Mouse (Mus musculus): ENCODE data around the gene Kazn.

The Kazn gene

GRCm38 (mm10) chr4:142239240-142240126 is at the start of gene Kazn:
TSS of gene Kazn (minus strand) at chr4:142239401.
- peak; percentile 58 for DNase-seq (ENCODE audit: low read depth)

- no peak for DNase-seq (ENCODE audit: low read depth)
Measured at GRCm38 (mm10) chr4:142285471-142285870, 46.3 kb upstream of the Kazn start.

- DNase-seq (ENCODE audit: low read depth), result no peak
Measured at GRCm38 (mm10) chr4:142283867-142284266, 44.7 kb upstream of the Kazn start.

- no peak for DNase-seq (ENCODE audit: low read depth)
Measured at GRCm38 (mm10) chr4:142278197-142278575, 39.0 kb upstream of the Kazn start.

GRCm38 (mm10) chr4:142277481-142278196 is 38.4 kb upstream of the Kazn start:
- no peak for DNase-seq (ENCODE audit: low read depth)

GRCm38 (mm10) chr4:142275242-142275641 is 36.0 kb upstream of the Kazn start:
- DNase-seq (ENCODE audit: low read depth), result peak; percentile 5

- no peak for DNase-seq (ENCODE audit: low read depth)
Measured at GRCm38 (mm10) chr4:142274441-142275234, 35.4 kb upstream of the Kazn start.

- no peak for DNase-seq (ENCODE audit: low read depth)
Measured at GRCm38 (mm10) chr4:142271506-142271905, 32.3 kb upstream of the Kazn start.

- no peak for DNase-seq (ENCODE audit: low read depth)
Measured at GRCm38 (mm10) chr4:142267832-142268231, 28.6 kb upstream of the Kazn start.

- no peak for DNase-seq (ENCODE audit: low read depth)
Measured at GRCm38 (mm10) chr4:142267348-142267819, 28.2 kb upstream of the Kazn start.

GRCm38 (mm10) chr4:142264335-142264734 is 25.1 kb upstream of the Kazn start:
- no peak for DNase-seq (ENCODE audit: low read depth)

GRCm38 (mm10) chr4:142261725-142262124 is 22.5 kb upstream of the Kazn start:
- DNase-seq (ENCODE audit: low read depth), result no peak

- DNase-seq (ENCODE audit: low read depth), result no peak
Measured at GRCm38 (mm10) chr4:142258730-142259129, 19.5 kb upstream of the Kazn start.

GRCm38 (mm10) chr4:142254088-142254487 is 14.9 kb upstream of the Kazn start:
- no peak for DNase-seq (ENCODE audit: low read depth)

- no peak for DNase-seq (ENCODE audit: low read depth)
Measured at GRCm38 (mm10) chr4:142251471-142252354, 12.5 kb upstream of the Kazn start.

- DNase-seq (ENCODE audit: low read depth), result no peak
Measured at GRCm38 (mm10) chr4:142250054-142250453, 10.9 kb upstream of the Kazn start.

- DNase-seq (ENCODE audit: low read depth), result peak; percentile 64
Measured at GRCm38 (mm10) chr4:142249401-142249800, 10.2 kb upstream of the Kazn start.

GRCm38 (mm10) chr4:142248426-142248825 is 9.2 kb upstream of the Kazn start:
- DNase-seq (ENCODE audit: low read depth), result peak; percentile 72

- DNase-seq (ENCODE audit: low read depth), result no peak
Measured at GRCm38 (mm10) chr4:142246698-142247097, 7.5 kb upstream of the Kazn start.

- no peak for DNase-seq (ENCODE audit: low read depth)
Measured at GRCm38 (mm10) chr4:142244641-142245040, 5.4 kb upstream of the Kazn start.

GRCm38 (mm10) chr4:142242750-142243383 is 3.7 kb upstream of the Kazn start:
- DNase-seq (ENCODE audit: low read depth), result no peak

All from c-Kit-positive CD71-negative TER-119-negative erythroid progenitor cells, embryonic 14.5 days (primary cell).